Mouse (Mus musculus) forebrain, embryonic 12.5 days (tissue): ENCODE data around the gene Vmn1r59. TPM values are rescaled to one million over a fixed set of nuclear protein-coding genes. Genes with fewer than 3 reads are reported as not detected.
"Not testable (repeated sequence)": the region's sequence is repeated elsewhere in the genome, so short reads cannot be mapped to it uniquely, and the experiment has no call there.

Experiments used
- ATAC-seq: fragments of 200-750 bp; cut with Nextera tagmentation; 2 replicates; pipeline ENCODE4 v1.8.0; 2017; ENCODE audit warnings: moderate TSS enrichment; ENCODE audit not compliant: low FRiP score
- H3K27ac ChIP-seq: fragments of 300-500 bp; sonication (generic); 2 replicates; pipeline ENCODE4 v1.5.1; 2016; ENCODE audit warnings: mild to moderate bottlenecking
- H3K27me3 ChIP-seq: fragments of 300-500 bp; sonication (generic); 2 replicates; pipeline ENCODE4 v1.6.1; 2016; ENCODE audit warnings: mild to moderate bottlenecking
- H3K36me3 ChIP-seq: fragments of 300-500 bp; sonication (generic); replicated peaks from 2 replicates; pipeline ENCODE4 v1.6.1; 2016; ENCODE audit warnings: mild to moderate bottlenecking
- H3K4me1 ChIP-seq: fragments of 300-500 bp; sonication (generic); 2 replicates; pipeline ENCODE4 v1.6.1; 2016
- H3K4me2 ChIP-seq: fragments of 300-500 bp; sonication (generic); 2 replicates; pipeline ENCODE4 v1.6.1; 2016; ENCODE audit warnings: mild to moderate bottlenecking, moderate library complexity
- H3K4me3 ChIP-seq: fragments of 300-500 bp; sonication (generic); replicated peaks from 2 replicates; pipeline ENCODE4 v1.5.1; 2016; ENCODE audit warnings: mild to moderate bottlenecking
- H3K9ac ChIP-seq: fragments of 300-500 bp; sonication (generic); 2 replicates; pipeline ENCODE4 v1.6.1; 2016; ENCODE audit warnings: mild to moderate bottlenecking
- H3K9me3 ChIP-seq: fragments of 300-500 bp; sonication (generic); 2 replicates; pipeline ENCODE4 v1.6.1; 2016
- WGBS: fragments of 180-500 bp; shearing (Covaris S2); methylation state at CpG from one replicate; pipeline ENCODE4 v1.1.7; 2016; 5-methylcytosine and 5-hydroxymethylcytosine counted together
- polyA plus RNA-seq: library from polyadenylated mRNA; unstranded; fragments of >200 nt; fragmentation: Nextera tagmentation; extraction: Ambion mirVana; gene quantifications from 2 replicates; pipeline ENCODE4 v1.2.1, GENCODE M21; 2016

Vmn1r59 gene
- not detected in 2 replicates for polyA plus RNA-seq

GRCm38 (mm10) chr7:5456674-5457073, at the start of gene Vmn1r59:
Gene Vmn1r59, minus strand, starts transcription at chr7:5456774.
- no peak within 1 kb of the TSS for H3K4me2 ChIP-seq
- H3K4me1 ChIP-seq, result no peaks in the 10 kb centered on the region
- no peak within 1 kb of the TSS for H3K4me3 ChIP-seq
- no peaks in the 10 kb centered on the region for H3K36me3 ChIP-seq
- no peak for ATAC-seq
- H3K9ac ChIP-seq, result no peak within 1 kb of the TSS
- no peaks in the 10 kb centered on the region for H3K27me3 ChIP-seq
- H3K27ac ChIP-seq, result no peak within 1 kb of the TSS
- H3K9me3 ChIP-seq, result peaks cover 42% of the 10 kb centered on the region

GRCm38 (mm10) chr7:5493856-5494255, 37.3 kb upstream of the Vmn1r59 start, which contains the start of gene Vmn2r28:
Gene Vmn2r28, minus strand, starts transcription at chr7:5493956.
- not testable (repeated sequence) for H3K27me3 ChIP-seq, H3K36me3 ChIP-seq, H3K9me3 ChIP-seq, H3K4me3 ChIP-seq, H3K9ac ChIP-seq, H3K4me1 ChIP-seq, H3K4me2 ChIP-seq, H3K27ac ChIP-seq, ATAC-seq

GRCm38 (mm10) chr7:5454011-5454410, 2.6 kb downstream of the Vmn1r59 start:
- not testable (repeated sequence) for H3K27me3 ChIP-seq, H3K27ac ChIP-seq, H3K36me3 ChIP-seq, H3K4me2 ChIP-seq, H3K4me1 ChIP-seq, H3K9ac ChIP-seq, ATAC-seq, H3K4me3 ChIP-seq
- H3K9me3 ChIP-seq, result peaks cover 41% of the 10 kb centered on the region
- 76% methylated on average over 3 of the region's 3 CpGs for WGBS

- Histone ChIP-seq H3K9me3 (peaks cover 17% of the 10 kb centered on the region), H3K36me3 (no peaks in the 10 kb centered on the region), H3K4me2 (no peak overlapping the region), H3K27ac (no peak overlapping the region), H3K27me3 (no peaks in the 10 kb centered on the region), H3K4me3 (no peak overlapping the region), H3K4me1 (no peaks in the 10 kb centered on the region), H3K9ac (no peak overlapping the region)
- ATAC-seq, result no peak
Measured at GRCm38 (mm10) chr7:5448627-5449026, 7.9 kb downstream of the Vmn1r59 start.

DNA sequence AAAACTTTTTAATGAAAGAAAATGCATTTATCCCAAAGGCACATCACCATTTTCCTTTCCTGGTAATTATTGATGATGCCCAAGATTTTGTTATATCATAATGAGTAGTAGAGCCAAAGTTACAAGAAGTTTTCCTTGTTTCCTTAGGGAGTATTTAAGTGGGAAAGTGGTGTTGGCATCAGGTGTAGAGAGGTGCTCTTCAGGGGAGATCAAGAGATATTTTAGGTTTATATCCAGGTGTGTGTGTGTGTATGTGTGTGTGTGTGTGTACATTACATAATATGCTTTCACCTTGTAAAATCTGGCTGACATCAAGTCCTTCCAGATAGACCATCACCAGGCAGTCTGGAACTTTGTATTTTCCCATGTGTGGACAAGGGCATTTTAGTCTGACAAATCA, 43.3 kb downstream of the Vmn1r59 start, which contains the start of gene Vmn1r58:
TSS of gene Vmn1r58 (minus strand) at position 101 of the 400 bp plus-strand sequence.
- H3K27me3 ChIP-seq, H3K4me1 ChIP-seq, H3K4me2 ChIP-seq, ATAC-seq, H3K4me3 ChIP-seq, H3K36me3 ChIP-seq, H3K9ac ChIP-seq, H3K27ac ChIP-seq: not testable (repeated sequence)
- peaks cover 12% of the 10 kb centered on the region; the same call in 1 of the 2 replicates for H3K9me3 ChIP-seq

DNA sequence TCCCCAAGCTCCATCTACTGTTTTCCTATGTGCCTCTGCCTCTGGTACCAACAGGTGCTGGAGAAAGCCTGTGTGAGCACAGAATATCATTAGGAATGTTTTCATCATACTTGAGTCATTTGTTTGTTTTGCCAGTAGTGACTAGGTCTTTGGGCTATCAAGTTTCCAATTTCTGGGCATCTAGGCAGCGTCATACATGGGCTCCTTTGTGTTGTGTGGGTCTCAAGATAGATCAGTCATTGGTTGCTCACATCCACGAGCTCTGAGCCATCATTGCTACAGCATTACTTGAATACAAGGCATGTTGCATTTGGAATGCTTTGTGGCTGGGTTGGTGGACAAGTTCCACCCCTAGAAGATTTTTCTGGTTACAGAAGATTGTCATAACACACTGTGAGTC, 50.4 kb downstream of the Vmn1r59 start:
- peaks cover 8% of the 10 kb centered on the region for H3K9me3 ChIP-seq
- no peak overlapping the region for H3K4me3 ChIP-seq
- no peak overlapping the region for H3K9ac ChIP-seq
- ATAC-seq, result no peak
- 41% methylated on average over 2 of the region's 2 CpGs for WGBS
- no peaks in the 10 kb centered on the region for H3K36me3 ChIP-seq
- H3K4me1 ChIP-seq, result no peaks in the 10 kb centered on the region
- H3K27ac ChIP-seq, result no peak overlapping the region
- H3K4me2 ChIP-seq, result no peak overlapping the region
- H3K27me3 ChIP-seq, result no peaks in the 10 kb centered on the region

Other genes with a start within 250 kb of the Vmn1r59 start
- not detected in 2 replicates for gene Vmn1r57, start 238.3 kb downstream of the Vmn1r59 start, polyA plus RNA-seq
- gene Gm5065, start 106.2 kb downstream of the Vmn1r59 start, polyA plus RNA-seq, result not detected in 2 replicates
- not detected in 2 replicates for gene Nlrp2, start 105.7 kb downstream of the Vmn1r59 start, polyA plus RNA-seq
- gene Vmn1r58, start 43.4 kb downstream of the Vmn1r59 start, polyA plus RNA-seq, result not detected in 2 replicates
- gene Vmn2r28, start 37.2 kb upstream of the Vmn1r59 start, polyA plus RNA-seq, result not detected in 2 replicates
- gene Vmn1r60, start 90.5 kb upstream of the Vmn1r59 start, polyA plus RNA-seq, result not detected in 2 replicates
- not detected in 2 replicates for gene Vmn1r61, start 156.5 kb upstream of the Vmn1r59 start, polyA plus RNA-seq
- not detected in 2 replicates for gene Vmn1r62, start 216.9 kb upstream of the Vmn1r59 start, polyA plus RNA-seq